Mouse (Mus musculus) heart, adult 2 months (tissue): ENCODE measurements around the gene Osbp2.

Experiments
- CTCF ChIP-seq: fragments of 200-600 bp; IDR thresholded peaks from 2 replicates; pipeline ENCODE4 v1.8.1; 2022; ENCODE audit warnings: antibody characterized with exemption, mild to moderate bottlenecking, moderate library complexity
- EP300 ChIP-seq: fragments of 200-500 bp; IDR thresholded peaks from 2 replicates; pipeline ENCODE4 v1.6.1; 2011; ENCODE audit warnings: low read depth, low read length, control low read depth; ENCODE audit not compliant: insufficient read depth
- POLR2A ChIP-seq: fragments of 200-500 bp; IDR thresholded peaks from 2 replicates; pipeline ENCODE4 v1.6.1; 2011; ENCODE audit warnings: mild to moderate bottlenecking, low read depth, low read length, control low read depth; ENCODE audit not compliant: insufficient read depth

DNA sequence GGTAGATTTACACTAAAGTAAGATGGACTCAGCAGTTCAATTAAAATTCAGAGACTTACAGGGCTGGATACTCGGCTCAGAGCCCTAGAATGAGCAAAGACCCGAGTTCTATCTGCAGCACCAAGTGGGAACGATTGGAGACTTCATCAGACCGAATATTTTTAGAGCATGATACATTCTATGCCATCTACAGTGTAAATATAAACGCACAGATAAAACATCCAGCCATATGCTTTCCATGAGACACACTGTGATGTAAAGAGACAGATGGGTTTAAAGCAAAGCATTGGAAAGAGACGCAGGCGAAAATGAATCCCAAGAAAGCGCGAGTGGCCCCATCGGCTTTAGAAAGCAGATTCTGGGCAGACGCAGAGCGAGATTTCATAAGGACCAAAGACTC, 122.5 kb downstream of the Osbp2 start:
- TF ChIP-seq EP300 = no peak
- no peak for TF ChIP-seq CTCF
- no peak for TF ChIP-seq POLR2A
